7 mouse cellular contexts compared by ENCODE assay signal in genomic region chr11:114736913-114737624, GRCm38 (mm10). TPM values are rescaled to one million over a fixed set of nuclear protein-coding genes. Genes with fewer than 3 reads are reported as not detected.
DNase-seq lines count a peak whose midpoint lies in the region; ATAC-seq and TF ChIP-seq lines count a peak whose summit lies in the region.

No protein-coding gene starts in this region.

- TF ChIP-seq EP300 in liver, postnatal 0 days (IDR thresholded peaks at IDR 0.05; ENCODE audit: low read depth), result no peak

- no peak overlapping the region for H3K4me3 ChIP-seq in forebrain, embryonic 15.5 days
- H3K4me3 ChIP-seq in intestine, postnatal 0 days (ENCODE audit: low read depth, low read length), result no peak overlapping the region
- no peak overlapping the region for H3K4me3 ChIP-seq in liver, postnatal 0 days (ENCODE audit: low read depth, low read length)

- H3K9ac ChIP-seq in forebrain, embryonic 15.5 days (replicated peaks), result 0 out of 2 replicates have a peak overlapping the region, but pooled peaks have one; percentile 20
- H3K9ac ChIP-seq in intestine, postnatal 0 days (ENCODE audit: low read depth, low read length), result no peak overlapping the region
- H3K9ac ChIP-seq in liver, postnatal 0 days (replicated peaks), result no peak overlapping the region

- H3K36me3 ChIP-seq in forebrain, embryonic 15.5 days, result no peaks in the 10 kb centered on the region
- H3K36me3 ChIP-seq in intestine, postnatal 0 days (ENCODE audit: control insufficient read depth, insufficient read depth), result no peaks in the 10 kb centered on the region
- no peaks in the 10 kb centered on the region for H3K36me3 ChIP-seq in liver, postnatal 0 days (replicated peaks; ENCODE audit: insufficient read depth, low read length)

- TF ChIP-seq CTCF in brain, embryonic 14.5 days (IDR thresholded peaks at IDR 0.05; ENCODE audit: borderline replicate concordance, extremely low read depth, insufficient read depth, insufficient read length), result peak; percentile 72
- TF ChIP-seq CTCF in intestine, postnatal 0 days (IDR thresholded peaks at IDR 0.05; ENCODE audit: low read depth), result peak; percentile 79
- peak; percentile 69 for TF ChIP-seq CTCF in liver, postnatal 0 days (IDR thresholded peaks at IDR 0.05; ENCODE audit: low read depth)

- 0 out of 2 replicates have a peak, but pooled peaks have one; percentile 32 for ATAC-seq in forebrain, embryonic 15.5 days (replicated peaks)
- no peak for ATAC-seq in intestine, postnatal 0 days
- ATAC-seq in liver, postnatal 0 days, result no peak

- H3K27ac ChIP-seq in forebrain, embryonic 15.5 days (replicated peaks), result no peak overlapping the region
- no peak overlapping the region for H3K27ac ChIP-seq in intestine, postnatal 0 days (ENCODE audit: low read depth, low read length)
- H3K27ac ChIP-seq in liver, postnatal 0 days (ENCODE audit: low read depth), result no peak overlapping the region

- peaks cover 7% of the 10 kb centered on the region for H3K4me1 ChIP-seq in forebrain, embryonic 15.5 days
- no peaks in the 10 kb centered on the region for H3K4me1 ChIP-seq in intestine, postnatal 0 days (replicated peaks; ENCODE audit: control insufficient read depth, insufficient read depth, low read length)
- H3K4me1 ChIP-seq in liver, postnatal 0 days (ENCODE audit: insufficient read depth), result no peaks in the 10 kb centered on the region

- TF ChIP-seq POLR2A in brain, embryonic 14.5 days (IDR thresholded peaks at IDR 0.05; ENCODE audit: borderline replicate concordance, extremely low read depth, insufficient read depth, insufficient read length, poor library complexity, severe bottlenecking), result no peak

- H3K27me3 ChIP-seq in forebrain, embryonic 15.5 days, result no peaks in the 10 kb centered on the region
- H3K27me3 ChIP-seq in intestine, postnatal 0 days (replicated peaks; ENCODE audit: control insufficient read depth, insufficient read depth, low read length), result no peaks in the 10 kb centered on the region
- H3K27me3 ChIP-seq in liver, postnatal 0 days (ENCODE audit: insufficient read depth, low read length), result no peaks in the 10 kb centered on the region

- no peaks in the 10 kb centered on the region for H3K9me3 ChIP-seq in forebrain, embryonic 15.5 days
- no peaks in the 10 kb centered on the region for H3K9me3 ChIP-seq in intestine, postnatal 0 days (ENCODE audit: control insufficient read depth)
- H3K9me3 ChIP-seq in liver, postnatal 0 days (ENCODE audit: low read length), result no peaks in the 10 kb centered on the region

- 0 out of 2 replicates have a peak overlapping the region, but pooled peaks have one; percentile 8 for H3K4me2 ChIP-seq in forebrain, embryonic 15.5 days (replicated peaks)
- no peak overlapping the region; the same call in 1 of the 2 replicates for H3K4me2 ChIP-seq in intestine, postnatal 0 days (replicated peaks; ENCODE audit: low read depth)
- H3K4me2 ChIP-seq in liver, postnatal 0 days (ENCODE audit: low read depth, low read length), result no peak overlapping the region

- WGBS in forebrain, embryonic 15.5 days, result 17% methylated on average over 11 of the region's 11 CpGs
- whole genome bisulfite sequencing in intestine, postnatal 0 days, result 37% methylated on average over 11 of the region's 11 CpGs
- WGBS in liver, postnatal 0 days (ENCODE audit: insufficient replicate concordance), result 52% methylated on average over 11 of the region's 11 CpGs

- DNase-seq in urinary bladder, postnatal 14 days (ENCODE audit: low spot score), result peak; percentile 55
- no peak for DNase-seq in urinary bladder, adult 2 months (ENCODE audit: low spot score)
- peak; percentile 85 for DNase-seq in brain, embryonic 14.5 days (ENCODE audit: low read depth)
- peak; percentile 48 for DNase-seq in liver, postnatal 0 days
- DNase-seq in retina, postnatal 7 days (ENCODE audit: low read depth, low spot score), result peak; percentile 59

RNA-seq across cellular contexts. Expression of gene Dnaic2, which starts 9.9 kb away (rescaled TPM):
- 1.1 and 1.2 TPM in 2 replicates for polyA plus RNA-seq in urinary bladder, adult 2 months (2012; rRNA removed)
- polyA plus RNA-seq in brain, embryonic 14.5 days (2012; rRNA removed), result 2.9 TPM in 2 replicates
- 1.9 and 2.6 TPM in 2 replicates for polyA plus RNA-seq in forebrain, embryonic 15.5 days (2015; fragmentation: Nextera tagmentation; extraction: Ambion mirVana)
- 0.12 and 0.22 TPM in 2 replicates for polyA plus RNA-seq in intestine, postnatal 0 days (2015; fragmentation: Nextera tagmentation; extraction: Ambion mirVana)
- 0.13 TPM in 1 of 2 replicates, not detected in the other for polyA plus RNA-seq in liver, postnatal 0 days (2015; fragmentation: Nextera tagmentation; extraction: Ambion mirVana)

RNA-seq across cellular contexts. Expression of gene Kif19a, which starts 28.1 kb away (rescaled TPM):
- 0.65 and 1.3 TPM in 2 replicates for polyA plus RNA-seq in urinary bladder, adult 2 months (2012; rRNA removed)
- polyA plus RNA-seq in brain, embryonic 14.5 days (2012; rRNA removed), result 0.76 and 0.97 TPM in 2 replicates
- 0.52 and 0.83 TPM in 2 replicates for polyA plus RNA-seq in forebrain, embryonic 15.5 days (2015; fragmentation: Nextera tagmentation; extraction: Ambion mirVana)
- 0.21 and 0.67 TPM in 2 replicates for polyA plus RNA-seq in intestine, postnatal 0 days (2015; fragmentation: Nextera tagmentation; extraction: Ambion mirVana)
- 0.11 and 0.13 TPM in 2 replicates for polyA plus RNA-seq in liver, postnatal 0 days (2015; fragmentation: Nextera tagmentation; extraction: Ambion mirVana)

RNA-seq across cellular contexts. Expression of gene Btbd17, which starts 58.7 kb away (rescaled TPM):
- polyA plus RNA-seq in urinary bladder, adult 2 months (2012; rRNA removed), result 0.15 and 0.22 TPM in 2 replicates
- 36.2 and 50.6 TPM in 2 replicates for polyA plus RNA-seq in brain, embryonic 14.5 days (2012; rRNA removed)
- 26.4 and 29.7 TPM in 2 replicates for polyA plus RNA-seq in forebrain, embryonic 15.5 days (2015; fragmentation: Nextera tagmentation; extraction: Ambion mirVana)
- polyA plus RNA-seq in intestine, postnatal 0 days (2015; fragmentation: Nextera tagmentation; extraction: Ambion mirVana), result 0.14 and 0.20 TPM in 2 replicates
- not detected in 2 replicates for polyA plus RNA-seq in liver, postnatal 0 days (2015; fragmentation: Nextera tagmentation; extraction: Ambion mirVana)

Comparison
In these comparisons a context has a peak if more than half of its experiments do, and no peak if none do; other contexts are left out.
1. RNA of gene Btbd17, which starts 58.7 kb away (polyA plus RNA-seq): 36.2 to 50.6 TPM in brain, embryonic 14.5 days and 26.4 to 29.7 TPM in forebrain, embryonic 15.5 days; 0.14 to 0.20 TPM in intestine, postnatal 0 days, 0.15 to 0.22 TPM in urinary bladder, adult 2 months and not detected in liver, postnatal 0 days; every median in the first group is over 10 times any median in the second.
2. Peak in every context shown above with its lines, with median percentiles within 50 percentile points of each other: CTCF ChIP-seq.